Mouse (Mus musculus): ENCODE data around the gene Ercc5. TPM values are rescaled to one million over a fixed set of nuclear protein-coding genes. Genes with fewer than 3 reads are reported as not detected.

Gene Ercc5
- polyA plus RNA-seq, 1 experiment from 2014 or later = 40.9 TPM

DNA sequence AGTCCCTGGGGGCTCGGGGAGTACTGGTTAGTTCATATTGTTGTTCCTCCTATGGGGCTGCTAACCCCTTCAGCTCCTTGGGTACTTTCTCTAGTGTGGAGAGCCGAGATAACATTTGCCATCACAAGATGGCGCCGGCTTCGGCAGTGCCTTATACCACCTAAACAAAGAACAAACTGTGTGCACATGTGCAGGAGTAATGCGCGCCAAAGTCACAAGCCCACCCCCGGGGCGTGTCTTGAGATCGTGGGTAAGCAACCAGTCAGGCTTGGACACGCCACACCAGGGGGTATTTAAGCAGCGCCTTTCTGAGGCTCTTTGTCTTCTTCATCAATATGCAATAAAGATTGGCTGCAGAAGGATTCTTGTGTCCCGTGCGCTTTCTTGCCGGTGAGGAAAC lies 55.3 kb downstream of the Ercc5 start:
- WGBS = 90% methylated on average over 15 of the region's 15 CpGs
- no peak overlapping the region for H3K27ac ChIP-seq (ENCODE audit: low read depth, low read length)
- H3K36me3 ChIP-seq (ENCODE audit: control insufficient read depth, insufficient read depth, low read length) = no peaks in the 10 kb centered on the region
- H3K9me3 ChIP-seq (ENCODE audit: control insufficient read depth, low read length) = no peaks in the 10 kb centered on the region
- H3K27me3 ChIP-seq (ENCODE audit: control insufficient read depth, insufficient read depth, low read length) = no peaks in the 10 kb centered on the region
- ATAC-seq (replicated peaks; ENCODE audit: low FRiP score) (no peak), DNase-seq (ENCODE audit: low spot score) (no peak)
- no peak overlapping the region for H3K9ac ChIP-seq (ENCODE audit: low read length)
- H3K4me1 ChIP-seq (replicated peaks; ENCODE audit: control insufficient read depth, insufficient read depth, low read length) = no peaks in the 10 kb centered on the region
- no peak overlapping the region for H3K4me3 ChIP-seq (ENCODE audit: low read depth, low read length)
- H3K4me2 ChIP-seq (ENCODE audit: low read depth, low read length, severe bottlenecking) = no peak overlapping the region

DNA sequence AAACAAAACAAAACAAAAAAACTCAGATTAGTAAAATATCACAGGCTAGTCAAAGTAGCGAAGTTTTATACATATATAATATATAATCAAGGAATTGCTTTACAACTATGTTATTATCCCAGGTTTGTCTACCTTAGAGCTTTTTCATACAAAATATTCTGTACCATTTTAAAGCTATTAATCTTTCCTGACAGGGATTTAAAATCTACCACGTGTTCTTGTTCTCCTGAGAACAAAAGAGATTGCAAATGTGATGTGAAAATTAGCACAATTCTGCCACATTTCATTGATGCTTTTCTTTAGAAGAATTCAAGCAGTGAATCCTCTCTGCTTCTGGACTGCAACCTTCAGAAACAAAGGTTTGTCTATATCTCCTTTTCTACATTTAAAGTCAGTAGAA lies 66.9 kb downstream of the Ercc5 start:
- Histone ChIP-seq H3K4me1 (replicated peaks; ENCODE audit: control insufficient read depth, insufficient read depth, low read length) (no peaks in the 10 kb centered on the region), H3K27me3 (ENCODE audit: control insufficient read depth, insufficient read depth, low read length) (no peaks in the 10 kb centered on the region), H3K27ac (ENCODE audit: low read depth, low read length) (no peak overlapping the region), H3K9me3 (ENCODE audit: control insufficient read depth, low read length) (no peaks in the 10 kb centered on the region), H3K4me2 (ENCODE audit: low read depth, low read length, severe bottlenecking) (no peak overlapping the region), H3K4me3 (ENCODE audit: low read depth, low read length) (no peak overlapping the region), H3K9ac (ENCODE audit: low read length) (no peak overlapping the region), H3K36me3 (ENCODE audit: control insufficient read depth, insufficient read depth, low read length) (no peaks in the 10 kb centered on the region)
- WGBS = 61% methylated on average over 2 of the region's 2 CpGs
- ATAC-seq (replicated peaks; ENCODE audit: low FRiP score) (no peak), DNase-seq (ENCODE audit: low spot score) (no peak)

DNA sequence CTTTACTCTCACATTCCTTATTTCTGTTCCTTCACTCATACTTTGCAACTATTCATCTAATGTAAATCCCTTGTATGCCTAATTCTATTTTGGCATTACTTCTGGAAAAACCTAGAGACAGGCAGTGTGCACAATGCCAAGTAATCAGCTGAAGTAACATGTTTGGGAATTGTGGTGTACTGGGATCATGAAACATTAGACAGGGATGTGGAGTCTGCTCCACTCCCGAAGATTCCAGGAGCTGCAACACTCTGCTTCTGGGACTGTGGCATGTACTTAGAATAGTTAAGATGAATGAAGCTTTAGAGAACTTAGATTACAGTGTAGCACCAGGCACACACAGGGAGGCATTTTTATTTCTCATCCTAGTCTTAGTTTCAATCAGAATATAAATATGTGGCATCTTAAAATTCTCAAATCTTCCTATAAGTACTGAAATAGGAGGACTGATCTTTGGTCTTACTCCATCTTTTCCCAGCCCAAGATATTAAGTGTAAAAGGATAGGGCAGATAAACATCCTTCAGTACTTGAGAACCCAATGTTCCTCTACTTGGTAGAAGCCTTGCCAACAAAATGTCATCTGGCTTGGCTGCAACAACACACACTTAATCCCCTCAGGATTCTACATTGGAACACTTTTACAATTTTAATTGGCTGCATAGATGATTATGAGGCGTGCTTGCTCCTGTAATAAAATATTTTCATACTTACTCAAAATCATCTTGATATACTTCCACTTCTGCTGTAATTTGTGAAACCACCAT lies 69.0 kb downstream of the Ercc5 start:
- Histone ChIP-seq H3K27ac (ENCODE audit: low read depth, low read length) (no peak overlapping the region), H3K9me3 (ENCODE audit: control insufficient read depth, low read length) (no peaks in the 10 kb centered on the region), H3K4me3 (ENCODE audit: low read depth, low read length) (no peak overlapping the region), H3K4me2 (ENCODE audit: low read depth, low read length, severe bottlenecking) (no peak overlapping the region), H3K9ac (ENCODE audit: low read length) (no peak overlapping the region), H3K36me3 (ENCODE audit: control insufficient read depth, insufficient read depth, low read length) (no peaks in the 10 kb centered on the region), H3K4me1 (replicated peaks; ENCODE audit: control insufficient read depth, insufficient read depth, low read length) (no peaks in the 10 kb centered on the region), H3K27me3 (ENCODE audit: control insufficient read depth, insufficient read depth, low read length) (no peaks in the 10 kb centered on the region)
- no peak for ATAC-seq (replicated peaks; ENCODE audit: low FRiP score)
- WGBS = 76% methylated on average over 2 of the region's 2 CpGs
- DNase-seq (ENCODE audit: low spot score) = no peak

DNA sequence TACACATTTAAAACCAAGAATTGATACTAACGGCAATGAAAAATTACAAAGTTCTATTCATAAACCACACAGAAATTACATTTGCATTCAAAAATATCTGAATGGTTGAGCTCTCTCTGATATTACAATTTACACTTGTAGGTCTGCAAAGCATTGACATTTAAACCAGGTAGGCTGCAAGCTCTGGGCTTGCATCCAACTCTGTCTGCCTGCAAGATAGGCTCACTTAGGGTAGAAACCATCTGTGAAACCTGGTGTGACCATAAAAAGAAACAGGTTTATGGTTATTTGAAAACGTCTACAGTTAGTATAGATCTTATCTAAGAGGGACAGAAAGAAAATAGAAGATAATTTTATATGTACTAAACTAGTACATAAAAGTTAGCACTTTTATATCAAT lies 69.6 kb downstream of the Ercc5 start:
- no peak for ATAC-seq (replicated peaks; ENCODE audit: low FRiP score)
- no peaks in the 10 kb centered on the region for H3K36me3 ChIP-seq (ENCODE audit: control insufficient read depth, insufficient read depth, low read length)
- no peak for DNase-seq (ENCODE audit: low spot score)
- no peaks in the 10 kb centered on the region for H3K4me1 ChIP-seq (replicated peaks; ENCODE audit: control insufficient read depth, insufficient read depth, low read length)
- no peaks in the 10 kb centered on the region for H3K27me3 ChIP-seq (ENCODE audit: control insufficient read depth, insufficient read depth, low read length)
- H3K9me3 ChIP-seq (ENCODE audit: control insufficient read depth, low read length) = no peaks in the 10 kb centered on the region
- H3K9ac ChIP-seq (ENCODE audit: low read length) = no peak overlapping the region
- H3K27ac ChIP-seq (ENCODE audit: low read depth, low read length) = no peak overlapping the region
- 87% methylated on average over 2 of the region's 2 CpGs for WGBS
- no peak overlapping the region for H3K4me2 ChIP-seq (ENCODE audit: low read depth, low read length, severe bottlenecking)
- no peak overlapping the region for H3K4me3 ChIP-seq (ENCODE audit: low read depth, low read length)

DNA sequence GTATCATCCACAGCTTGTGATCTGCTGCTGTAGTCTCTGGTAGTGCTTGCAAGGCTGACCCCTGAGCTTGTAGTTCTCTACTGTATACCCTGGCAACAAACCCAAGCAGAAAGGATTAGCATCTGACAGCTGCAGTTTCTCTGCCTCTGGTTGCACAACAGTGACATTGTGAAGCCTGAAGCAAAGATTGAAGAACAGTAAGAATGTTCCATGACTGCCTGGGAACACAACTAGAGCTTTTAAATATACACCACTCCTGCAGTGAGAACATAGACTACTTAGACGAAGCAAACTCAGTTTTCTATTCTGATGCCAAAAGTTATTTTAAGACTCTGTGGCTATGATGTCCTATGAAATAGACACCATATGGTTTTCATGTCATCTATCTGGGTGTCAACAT lies 71.3 kb downstream of the Ercc5 start, which contains the start of gene Mettl21e:
TSS of gene Mettl21e (minus strand) at position 86 of the 400 bp plus-strand sequence.
- WGBS = 86% methylated on average over 1 of the region's 1 CpGs
- H3K27ac ChIP-seq (ENCODE audit: low read depth, low read length) = no peak within 1 kb of the TSS
- no peaks in the 10 kb centered on the region for H3K36me3 ChIP-seq (ENCODE audit: control insufficient read depth, insufficient read depth, low read length)
- H3K4me1 ChIP-seq (replicated peaks; ENCODE audit: control insufficient read depth, insufficient read depth, low read length) = no peaks in the 10 kb centered on the region
- ATAC-seq (replicated peaks; ENCODE audit: low FRiP score) (no peak), DNase-seq (ENCODE audit: low spot score) (no peak)
- H3K9me3 ChIP-seq (ENCODE audit: control insufficient read depth, low read length) = no peaks in the 10 kb centered on the region
- H3K9ac ChIP-seq (ENCODE audit: low read length) = no peak within 1 kb of the TSS
- no peak within 1 kb of the TSS for H3K4me2 ChIP-seq (ENCODE audit: low read depth, low read length, severe bottlenecking)
- no peaks in the 10 kb centered on the region for H3K27me3 ChIP-seq (ENCODE audit: control insufficient read depth, insufficient read depth, low read length)
- H3K4me3 ChIP-seq (ENCODE audit: low read depth, low read length) = no peak within 1 kb of the TSS

DNA sequence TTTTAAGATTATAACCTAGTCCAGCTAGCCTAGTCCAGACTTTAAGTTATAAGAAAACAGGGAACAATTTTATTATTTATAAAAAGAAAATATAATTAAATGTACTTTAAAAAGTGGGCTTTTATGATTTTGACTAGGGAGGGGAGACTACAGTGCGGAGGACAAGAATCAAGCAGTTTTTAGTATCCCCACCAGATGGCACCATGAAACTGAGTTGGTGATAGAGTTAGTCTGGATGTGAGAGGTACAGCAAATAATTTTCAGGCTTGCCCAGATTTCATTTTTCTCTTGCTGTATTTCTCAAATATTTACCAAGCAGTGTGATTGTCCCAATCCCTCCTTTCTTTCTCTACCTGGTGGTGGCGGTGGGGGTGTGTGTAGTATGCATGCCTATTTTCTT lies 81.5 kb downstream of the Ercc5 start:
- peak; percentile 75 for ATAC-seq (replicated peaks; ENCODE audit: low FRiP score)
- 60% methylated on average over 2 of the region's 2 CpGs for WGBS
- DNase-seq (ENCODE audit: low spot score) = no peak

More for the DNA sequence above, 81.5 kb downstream of the Ercc5 start:
- Histone ChIP-seq H3K4me3 (ENCODE audit: low read depth, low read length) (no peak overlapping the region), H3K4me1 (replicated peaks; ENCODE audit: control insufficient read depth, insufficient read depth, low read length) (no peaks in the 10 kb centered on the region), H3K36me3 (ENCODE audit: control insufficient read depth, insufficient read depth, low read length) (no peaks in the 10 kb centered on the region), H3K27me3 (ENCODE audit: control insufficient read depth, insufficient read depth, low read length) (no peaks in the 10 kb centered on the region), H3K27ac (ENCODE audit: low read depth, low read length) (no peak overlapping the region), H3K9me3 (ENCODE audit: control insufficient read depth, low read length) (no peaks in the 10 kb centered on the region), H3K4me2 (ENCODE audit: low read depth, low read length, severe bottlenecking) (no peak overlapping the region), H3K9ac (ENCODE audit: low read length) (no peak overlapping the region)

Other genes starting within 250 kb of the Ercc5 start
- 70.1 and 70.2 TPM in 2 replicates for gene Tpp2, start 214.1 kb upstream of the Ercc5 start, polyA plus RNA-seq (2014; fragmentation: Nextera tagmentation; extraction: Ambion mirVana)
- 0.85 and 0.86 TPM in 2 replicates for gene Mettl21c, start 127.7 kb upstream of the Ercc5 start, polyA plus RNA-seq (2014; fragmentation: Nextera tagmentation; extraction: Ambion mirVana)
- 0.28 TPM in 2 replicates for gene Gm8251, start 85.8 kb upstream of the Ercc5 start, polyA plus RNA-seq (2014; fragmentation: Nextera tagmentation; extraction: Ambion mirVana)
- gene Tex30, start 45.3 kb upstream of the Ercc5 start, polyA plus RNA-seq (2014; fragmentation: Nextera tagmentation; extraction: Ambion mirVana) = 116 and 123 TPM in 2 replicates
- gene Kdelc1, start 28.9 kb upstream of the Ercc5 start, polyA plus RNA-seq (2014; fragmentation: Nextera tagmentation; extraction: Ambion mirVana) = 62.0 and 63.5 TPM in 2 replicates
- gene Bivm, start 28.8 kb upstream of the Ercc5 start, polyA plus RNA-seq (2014; fragmentation: Nextera tagmentation; extraction: Ambion mirVana) = 27.6 and 32.1 TPM in 2 replicates
- not detected in 2 replicates for gene Mettl21e, start 71.2 kb downstream of the Ercc5 start, polyA plus RNA-seq (2014; fragmentation: Nextera tagmentation; extraction: Ambion mirVana)

Data from forebrain, embryonic 11.5 days (tissue).